Mouse (Mus musculus): Measurements from ENCODE around the gene Trim47. TPM values are rescaled to one million over a fixed set of nuclear protein-coding genes. Genes with fewer than 3 reads are reported as not detected.
A peak's percentile ranks its signal among the peaks of the same experiment; 100 is the strongest.

The Trim47 gene
- total RNA-seq, 2 experiments from 2014 or later = 46.3 to 46.9 TPM

DNA sequence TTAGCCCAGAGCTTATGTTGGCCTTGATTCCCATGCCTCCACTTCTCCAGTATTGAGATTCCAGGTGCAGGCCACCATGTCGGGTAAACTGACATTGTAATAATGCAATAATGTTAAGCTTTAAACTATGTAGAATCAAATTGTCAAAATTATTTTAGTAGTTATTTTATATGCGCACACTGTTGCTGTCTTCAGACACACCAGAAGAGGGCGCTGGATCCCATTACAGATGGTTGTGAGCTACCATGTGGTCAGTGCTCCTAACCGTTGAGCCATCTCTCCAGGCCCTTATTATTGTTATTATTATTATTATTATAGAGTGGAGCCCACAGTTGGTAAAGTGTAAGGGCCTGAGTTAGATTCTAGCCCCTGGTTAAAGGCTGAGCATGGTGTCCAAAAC lies 15.9 kb downstream of the Trim47 start:
- no peak for DNase-seq
- intact Hi-C loops (cut with DNase I) = loop anchor here (2.0 kb wide), 1 partner anchor 18 kb away; no protein-coding TSS in a partner anchor

DNA sequence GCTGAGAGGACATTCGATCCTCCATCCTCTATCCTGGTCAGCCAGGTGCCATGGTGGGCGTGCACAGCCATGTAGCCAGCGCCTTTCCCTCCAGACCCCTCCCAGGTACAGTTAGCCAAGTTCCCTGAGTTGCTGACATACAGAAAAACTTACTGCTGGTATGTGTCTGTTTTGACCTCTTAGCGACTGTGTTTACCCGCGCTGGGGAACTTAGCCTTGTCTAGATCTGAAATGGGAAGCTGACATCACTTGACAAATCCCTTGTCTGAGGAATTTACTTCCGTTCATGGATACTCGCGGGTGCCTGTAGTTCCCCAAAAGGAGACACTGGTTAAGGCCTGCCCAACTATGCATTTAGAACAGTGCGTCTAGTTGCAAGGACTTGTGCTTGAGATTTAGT lies 16.5 kb downstream of the Trim47 start:
- DNase-seq = no peak
- intact Hi-C loops (cut with DNase I) = loop anchor here (1.0 to 2.0 kb wide), 2 partner anchors 18 to 22 kb away; no protein-coding TSS in a partner anchor

DNA sequence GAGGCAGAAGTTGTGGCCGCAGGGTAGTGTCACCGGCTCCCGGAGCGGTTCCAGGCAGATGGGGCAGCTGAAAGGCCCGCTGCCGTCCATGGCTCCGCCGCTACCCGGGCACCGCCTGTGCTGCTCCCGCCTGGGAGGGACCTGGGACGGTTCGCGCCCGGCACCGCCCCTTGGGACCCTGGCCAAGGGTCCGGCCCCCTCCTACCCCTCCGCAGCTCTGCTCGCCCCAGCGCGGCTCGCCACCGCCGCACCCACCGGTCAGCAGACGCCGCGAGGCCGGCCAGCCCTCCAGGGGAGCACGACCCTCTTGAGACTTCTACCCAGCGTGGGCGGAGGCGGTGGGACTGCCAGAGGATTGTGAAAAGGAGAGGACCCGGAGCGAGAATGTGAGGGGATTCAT lies 16.9 kb downstream of the Trim47 start:
- intact Hi-C loops (cut with DNase I) = loop anchor here (1.0 to 2.0 kb wide), 2 partner anchors 19 to 22 kb away; no protein-coding TSS in a partner anchor
- peak; percentile 92 to 94 for DNase-seq

DNA sequence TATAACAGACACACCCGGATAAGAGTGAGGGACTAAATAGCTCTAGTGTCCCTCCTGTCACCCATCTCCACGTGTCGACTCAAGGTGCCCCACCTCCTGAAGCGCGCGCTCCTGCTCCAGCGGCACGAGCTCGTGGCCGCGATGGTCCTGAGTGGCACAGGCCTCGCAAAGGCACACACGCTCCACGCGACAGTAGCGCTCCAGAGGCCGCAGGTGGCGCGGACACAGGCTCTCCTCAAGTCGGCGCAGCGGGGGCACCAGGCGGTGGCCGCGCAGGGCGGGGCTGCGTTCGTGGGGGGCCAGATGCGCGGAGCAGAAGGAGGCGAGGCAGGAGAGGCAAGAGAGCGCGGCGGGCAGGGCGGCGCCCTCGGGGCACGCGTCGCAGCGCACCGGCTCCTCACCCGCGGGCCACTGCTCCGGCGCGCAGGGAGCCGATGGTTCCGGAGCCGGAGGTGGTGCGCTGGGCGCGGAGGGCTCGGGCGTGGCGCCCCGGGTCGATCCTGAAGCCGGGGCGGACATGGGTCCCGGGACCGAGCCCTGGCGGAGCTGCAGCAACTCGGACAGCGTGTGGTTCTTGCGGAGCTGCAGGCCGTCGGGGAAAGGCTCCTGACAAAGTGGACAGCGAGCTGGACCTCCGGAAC lies 17.4 kb downstream of the Trim47 start:
- intact Hi-C loops (cut with DNase I) = loop anchor here (1.0 to 2.0 kb wide), 2 partner anchors 19 to 21 kb away; no protein-coding TSS in a partner anchor

DNA sequence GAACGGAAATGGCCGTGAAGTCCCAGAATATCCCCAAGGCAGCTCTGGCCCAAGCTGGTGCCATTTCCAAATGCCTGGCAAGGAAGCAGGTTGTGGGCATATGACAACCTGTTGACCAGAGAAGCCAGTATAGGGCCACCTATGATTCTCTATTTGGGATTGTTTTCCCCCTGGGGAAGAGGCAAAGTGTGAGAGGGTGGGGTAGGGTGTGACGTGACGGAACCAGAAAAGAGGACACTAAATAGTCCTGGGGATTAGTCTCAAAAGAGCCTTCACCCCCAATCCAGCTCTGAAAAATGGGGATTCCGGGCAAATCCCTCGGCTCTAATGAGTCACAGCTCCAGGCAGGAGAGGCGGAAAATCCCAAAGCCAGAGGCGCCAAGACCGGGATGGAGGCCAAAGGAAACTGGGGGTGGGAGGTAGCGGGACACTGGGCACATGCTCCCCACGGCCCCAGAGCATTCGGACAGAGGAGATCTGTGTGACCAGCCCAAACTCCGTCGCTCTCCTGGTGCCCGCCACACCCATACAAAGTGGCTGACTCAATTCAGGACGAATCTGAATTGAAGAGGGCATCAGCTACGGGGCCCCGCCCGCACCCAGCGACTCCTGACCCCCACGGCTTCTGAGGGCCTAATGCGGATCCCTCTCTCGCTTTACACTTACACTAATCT lies 18.4 kb downstream of the Trim47 start:
- DNase-seq = peak; percentile 82 to 85
- intact Hi-C loops (cut with DNase I) = no loop called here

More for the DNA sequence above, 17.4 kb downstream of the Trim47 start:
- peak; percentile 57 to 65 for DNase-seq

DNA sequence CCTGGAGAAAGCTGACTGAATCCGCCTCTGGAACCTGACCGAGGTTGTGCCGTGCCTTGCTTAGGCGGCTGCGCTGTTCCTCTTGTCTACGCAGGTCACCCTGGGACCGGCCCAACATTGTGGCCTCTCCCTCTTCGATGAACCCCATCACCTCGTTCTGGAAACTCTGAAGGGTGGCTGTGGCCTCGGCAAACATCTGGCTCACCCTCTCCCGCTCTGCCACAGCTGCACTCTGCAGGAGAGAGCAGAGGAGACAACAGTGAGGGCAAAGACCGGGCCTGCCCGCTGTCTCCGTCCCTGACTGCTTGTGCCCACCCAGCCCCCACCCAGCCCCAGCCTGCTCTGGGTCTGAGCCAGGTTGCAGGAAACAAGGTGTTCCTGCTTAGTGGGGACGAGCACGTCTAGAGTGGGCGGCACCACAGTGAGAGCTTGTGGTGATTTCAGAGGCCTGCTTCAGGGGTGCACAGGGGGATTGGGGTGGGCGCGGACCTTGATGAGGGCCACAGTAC lies 19.2 kb downstream of the Trim47 start:
- intact Hi-C loops (cut with DNase I) = no loop called here
- DNase-seq = peak; percentile 26 to 49

DNA sequence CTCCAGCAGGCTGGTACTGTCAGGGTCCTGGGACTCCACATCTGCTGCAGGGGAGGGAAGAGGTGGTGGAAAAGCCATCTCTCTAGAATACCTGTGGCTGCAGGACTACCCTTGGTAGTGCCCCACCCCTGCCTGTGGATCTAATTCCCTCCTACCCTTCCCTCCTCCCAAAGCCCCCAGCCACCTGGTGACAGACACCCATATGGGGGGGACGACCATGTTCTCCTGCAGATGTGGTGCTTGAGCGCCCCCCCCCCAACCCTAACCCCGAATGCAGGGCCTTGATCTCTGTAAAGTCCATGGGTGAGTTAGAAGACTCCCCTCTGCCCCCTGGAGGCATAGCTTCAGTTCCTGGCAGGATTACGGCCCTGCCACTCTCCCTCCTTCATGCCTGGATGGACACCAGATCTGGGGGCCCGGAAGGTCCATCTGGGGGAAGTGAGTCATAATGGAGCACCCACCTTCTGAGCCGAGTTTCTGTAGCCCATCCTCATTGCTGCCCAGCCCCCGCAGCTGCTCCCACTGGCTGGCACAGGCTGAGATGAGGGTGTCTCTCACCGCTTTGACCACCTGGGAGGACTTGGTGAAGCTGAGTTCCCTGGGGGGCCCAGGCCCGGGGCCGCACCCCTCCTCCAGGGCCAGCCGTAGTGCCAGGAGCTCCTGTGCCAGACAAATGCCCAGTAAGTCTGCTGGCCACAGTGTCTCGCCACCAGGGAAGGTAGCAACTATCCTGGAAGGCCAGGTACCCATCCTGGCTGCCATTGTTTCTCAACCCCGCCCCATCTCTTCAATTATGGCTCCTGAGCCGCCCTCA lies 19.8 kb downstream of the Trim47 start:
- peak in 1 of 2 experiments; percentile 38 for DNase-seq
- intact Hi-C loops (cut with DNase I) = no loop called here

DNA sequence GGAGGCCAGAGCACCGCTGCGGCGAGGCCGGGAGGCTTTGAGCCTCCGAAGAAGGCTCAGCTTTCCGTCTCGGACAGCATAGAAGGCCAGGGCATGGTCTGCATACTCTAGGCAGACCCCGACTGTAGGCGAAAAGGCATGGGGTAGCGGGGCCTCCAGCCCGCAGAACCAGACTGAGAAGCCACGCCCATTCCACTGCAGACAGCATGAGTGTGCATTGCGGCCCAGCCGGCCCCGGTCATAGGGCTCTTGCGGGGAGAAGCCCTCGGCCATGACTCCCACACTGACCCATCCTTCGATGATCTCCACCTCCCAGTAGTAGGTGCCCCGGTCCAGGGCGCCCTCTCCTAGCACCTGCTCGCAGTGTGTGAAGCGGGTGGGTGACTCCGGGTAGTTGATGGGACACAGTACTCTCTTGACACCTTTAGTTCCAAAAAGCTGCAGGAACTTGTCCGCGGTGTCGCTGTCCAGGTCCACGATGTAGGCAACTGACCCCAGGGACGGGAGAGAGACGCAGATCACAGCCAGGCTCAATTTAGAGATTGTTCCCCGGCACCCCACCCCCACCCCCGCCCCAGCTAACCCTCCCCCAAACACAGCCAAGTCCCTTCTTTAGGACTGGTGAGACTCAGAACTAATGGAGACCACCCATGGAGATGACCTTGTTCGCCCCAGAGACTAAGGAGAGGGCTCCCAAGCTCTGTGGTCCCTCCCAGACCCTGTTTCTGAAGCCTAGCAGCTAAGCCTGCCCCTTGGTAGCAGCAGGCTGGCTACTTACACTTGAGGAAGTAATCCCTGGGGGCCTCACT lies 20.7 kb downstream of the Trim47 start:
- peak in 1 of 2 experiments; percentile 22 for DNase-seq
- intact Hi-C loops (cut with DNase I) = no loop called here

DNA sequence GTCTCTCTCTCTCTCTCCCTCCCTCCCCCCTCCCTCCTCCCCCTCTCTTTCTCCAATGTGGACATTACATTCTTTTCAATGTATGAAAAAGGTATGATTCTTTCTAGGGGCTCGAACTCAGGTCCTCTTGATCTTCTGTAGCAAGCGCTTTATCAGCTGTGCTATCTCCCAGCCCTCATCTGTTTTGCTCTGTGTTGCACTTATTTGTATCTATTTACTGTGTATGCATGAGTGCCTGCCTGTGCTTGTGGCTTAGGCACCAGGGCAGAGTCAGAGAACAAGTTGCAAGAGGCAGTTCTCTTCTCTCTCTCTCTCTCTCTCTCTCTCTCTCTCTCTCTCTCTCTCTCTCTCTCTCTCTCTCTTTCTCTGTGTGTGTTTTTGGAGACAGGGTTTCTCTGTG lies 21.9 kb downstream of the Trim47 start:
- no peak for DNase-seq
- intact Hi-C loops (cut with DNase I) = no loop called here

DNA sequence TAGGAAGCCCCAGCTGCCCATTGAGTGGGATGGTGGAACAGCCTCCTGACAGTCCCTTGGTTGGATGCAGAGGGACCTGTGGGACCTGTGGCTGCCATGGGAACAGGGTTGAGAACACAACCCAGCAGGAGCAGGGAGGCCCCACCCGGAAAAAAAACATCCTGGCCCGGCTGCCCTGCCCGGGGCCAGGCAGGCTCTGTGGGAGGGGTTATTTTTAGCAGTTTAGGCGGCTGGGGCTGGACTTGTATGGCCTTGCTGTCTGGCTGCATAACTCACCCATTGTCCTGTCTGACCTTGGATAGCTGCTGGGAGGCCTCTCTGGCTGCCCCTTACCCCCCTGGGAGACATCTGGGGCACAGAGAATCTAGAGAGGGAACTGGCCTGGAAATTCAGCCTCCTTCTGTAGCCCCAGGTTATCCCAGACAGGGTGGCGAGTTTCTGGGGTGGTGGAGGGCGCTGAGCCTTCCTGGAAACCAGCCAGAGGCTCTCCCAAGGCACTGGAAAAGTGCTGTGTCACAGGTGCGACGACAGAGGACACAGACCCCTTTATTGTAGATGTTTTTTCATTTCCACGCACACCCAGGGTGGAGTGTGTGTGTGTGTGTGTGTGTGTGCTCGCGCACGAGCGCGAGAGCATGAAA lies 22.9 kb downstream of the Trim47 start:
- intact Hi-C loops (cut with DNase I) = no loop called here
- DNase-seq = peak; percentile 77 to 79

DNA sequence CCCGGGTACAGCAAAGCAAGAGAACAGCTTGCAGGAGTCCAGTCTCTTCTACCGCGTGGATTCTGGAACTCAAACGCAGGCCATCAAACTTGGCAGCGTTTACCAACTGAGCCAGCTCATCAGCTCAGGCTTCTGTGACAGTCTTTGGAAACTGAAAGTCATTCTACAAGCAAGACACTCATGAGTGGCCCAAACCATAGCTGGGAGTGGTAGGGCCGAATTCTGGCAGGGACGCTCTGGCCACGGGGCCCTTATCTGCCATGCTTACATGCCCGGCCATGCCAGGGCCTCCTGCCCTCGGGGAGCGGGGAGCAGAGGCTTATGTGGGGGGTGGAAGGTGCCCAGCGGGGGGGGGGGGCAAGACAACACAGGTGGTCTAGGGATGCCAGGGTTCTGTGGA lies 23.4 kb downstream of the Trim47 start:
- intact Hi-C loops (cut with DNase I) = no loop called here
- DNase-seq = peak; percentile 39 to 47

DNA sequence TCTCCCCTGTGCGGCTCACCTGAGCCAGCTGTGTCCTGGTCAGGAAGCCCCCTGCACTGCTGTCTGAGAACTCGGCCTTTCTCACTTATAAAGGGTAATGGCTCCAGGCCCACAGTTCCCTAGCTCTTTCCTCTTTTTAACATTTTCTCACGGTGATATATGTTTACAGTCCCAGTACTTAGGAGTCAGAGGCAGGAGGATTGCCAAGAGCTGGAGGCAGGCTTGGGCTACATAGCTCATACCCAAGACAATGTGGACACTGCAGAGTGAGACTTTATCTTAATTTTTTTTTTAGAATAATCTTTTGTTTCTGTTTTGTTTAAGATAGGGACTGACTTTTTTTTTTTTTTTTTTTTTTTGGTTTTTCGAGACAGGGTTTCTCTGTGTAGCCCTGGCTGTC lies 24.5 kb downstream of the Trim47 start:
- intact Hi-C loops (cut with DNase I) = no loop called here
- DNase-seq = peak in 1 of 2 experiments; percentile 45

DNA sequence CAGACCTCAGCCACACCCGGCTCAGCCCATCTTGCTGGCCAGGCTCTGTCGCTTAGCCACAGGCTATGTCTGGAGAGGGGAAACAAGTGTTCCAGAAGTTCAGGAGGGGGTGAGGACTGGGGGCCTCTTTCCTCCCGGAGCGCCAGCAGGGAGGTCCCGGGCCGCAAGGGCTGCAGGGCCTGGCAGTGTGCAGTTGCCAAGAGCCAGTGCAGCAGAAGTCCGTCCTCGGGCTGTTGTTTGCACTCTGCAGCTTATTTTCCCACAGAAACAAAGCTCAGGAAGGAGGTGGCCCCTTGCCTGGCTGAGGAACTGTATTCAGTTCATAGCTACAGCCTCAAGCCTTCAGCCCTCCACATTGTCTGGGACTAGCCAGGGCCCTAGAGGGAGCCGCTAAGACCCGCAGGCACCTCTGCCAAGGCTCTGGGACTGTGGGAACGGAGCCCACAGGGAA lies 25.1 kb downstream of the Trim47 start:
- intact Hi-C loops (cut with DNase I) = no loop called here
- DNase-seq = peak; percentile 77 to 82

DNA sequence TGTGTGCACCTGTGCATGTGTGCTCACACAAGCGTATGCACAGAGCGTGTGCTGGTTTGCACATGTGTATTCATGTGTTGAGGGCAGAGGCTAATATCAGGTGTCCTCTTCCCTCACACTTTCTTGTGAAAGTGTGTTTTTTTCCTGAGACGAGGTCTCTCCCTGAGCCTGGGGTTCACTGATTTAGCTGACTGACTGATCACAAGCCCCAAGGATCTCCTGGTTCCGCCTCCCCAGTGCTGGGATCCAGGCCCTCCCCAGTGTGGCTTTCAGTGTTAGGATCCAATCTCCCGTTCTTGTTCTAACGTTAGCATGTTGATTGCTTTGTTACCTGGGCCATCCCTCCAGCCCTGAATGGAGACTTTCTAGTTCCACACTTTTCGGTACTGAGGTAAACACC lies 26.2 kb downstream of the Trim47 start:
- DNase-seq = no peak
- intact Hi-C loops (cut with DNase I) = no loop called here

DNA sequence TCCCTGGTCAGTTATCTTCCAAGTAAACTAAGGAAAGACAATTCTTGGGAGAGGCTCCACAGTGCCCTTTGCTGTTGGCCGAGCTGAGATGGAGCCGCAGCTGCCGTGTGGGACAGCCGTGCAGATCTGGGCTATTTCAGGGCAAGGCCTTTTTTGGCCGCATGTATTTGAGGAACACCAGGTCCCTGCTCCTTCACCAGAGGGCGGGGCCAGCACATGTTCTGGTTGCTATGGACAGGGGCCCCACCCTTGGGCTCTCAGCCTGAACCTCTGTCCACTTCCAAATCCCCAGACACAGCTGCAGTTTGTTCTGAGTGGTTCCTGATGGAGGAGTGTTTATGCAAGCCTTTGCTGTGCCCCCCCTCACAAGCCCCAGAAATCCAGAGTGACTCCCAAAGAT lies 26.6 kb downstream of the Trim47 start:
- intact Hi-C loops (cut with DNase I) = no loop called here
- peak; percentile 85 to 86 for DNase-seq

DNA sequence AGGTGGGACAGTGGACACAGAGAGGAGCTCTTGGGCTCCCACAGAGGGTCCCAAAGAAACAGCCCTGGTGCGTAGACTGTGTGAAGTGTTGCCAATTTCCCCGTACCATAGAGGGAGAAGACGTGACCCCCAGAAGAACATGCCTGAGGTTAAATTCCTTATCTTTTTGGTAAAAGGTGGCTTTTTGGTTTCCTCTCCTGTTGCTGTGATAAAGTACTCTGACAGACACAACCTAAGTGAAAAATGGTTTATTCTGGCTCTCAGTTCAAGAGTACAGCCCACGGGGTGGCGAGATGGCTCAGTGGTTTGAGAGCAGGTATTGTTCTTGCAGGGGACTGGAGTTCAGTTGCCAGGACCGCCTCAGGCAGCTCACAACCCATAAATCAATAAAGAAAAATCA lies 27.5 kb downstream of the Trim47 start:
- intact Hi-C loops (cut with DNase I) = no loop called here
- DNase-seq = no peak

DNA sequence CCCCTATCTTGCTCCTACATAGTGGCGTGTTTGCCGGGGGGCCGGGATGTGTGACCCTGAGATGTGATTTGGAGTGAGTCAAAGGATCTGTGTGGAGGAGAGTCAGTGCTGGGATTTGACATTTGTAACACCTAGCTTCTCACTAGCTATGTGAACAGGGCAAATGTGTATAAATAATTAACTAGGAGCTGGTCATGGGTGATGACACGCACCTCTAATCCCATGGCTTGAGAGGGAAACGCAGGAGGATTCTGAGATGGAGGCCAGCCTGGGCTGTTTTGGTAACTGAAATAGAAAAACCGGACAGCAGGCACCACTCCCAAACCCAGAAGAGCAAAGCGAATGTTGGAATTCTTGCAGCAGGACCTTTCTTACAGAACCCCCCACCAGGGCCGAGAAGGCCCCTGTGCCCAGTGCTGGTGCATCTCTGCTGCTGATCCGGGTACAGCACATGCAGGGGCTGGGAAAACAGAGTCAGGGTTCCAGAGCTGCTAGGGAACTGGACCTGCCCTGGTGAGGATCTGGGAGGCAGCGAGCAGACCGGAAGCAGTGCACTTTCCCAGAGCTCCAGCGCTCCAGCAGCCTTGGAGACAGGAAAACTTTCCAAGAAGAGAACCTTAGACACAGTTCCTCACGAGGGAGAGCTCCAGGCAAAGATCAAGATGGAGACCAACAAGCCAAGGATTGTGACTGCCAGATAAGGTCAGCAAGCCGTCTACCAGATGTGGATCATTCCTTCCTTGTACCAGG lies 28.1 kb downstream of the Trim47 start:
- DNase-seq = peak; percentile 48 to 49
- intact Hi-C loops (cut with DNase I) = no loop called here

DNA sequence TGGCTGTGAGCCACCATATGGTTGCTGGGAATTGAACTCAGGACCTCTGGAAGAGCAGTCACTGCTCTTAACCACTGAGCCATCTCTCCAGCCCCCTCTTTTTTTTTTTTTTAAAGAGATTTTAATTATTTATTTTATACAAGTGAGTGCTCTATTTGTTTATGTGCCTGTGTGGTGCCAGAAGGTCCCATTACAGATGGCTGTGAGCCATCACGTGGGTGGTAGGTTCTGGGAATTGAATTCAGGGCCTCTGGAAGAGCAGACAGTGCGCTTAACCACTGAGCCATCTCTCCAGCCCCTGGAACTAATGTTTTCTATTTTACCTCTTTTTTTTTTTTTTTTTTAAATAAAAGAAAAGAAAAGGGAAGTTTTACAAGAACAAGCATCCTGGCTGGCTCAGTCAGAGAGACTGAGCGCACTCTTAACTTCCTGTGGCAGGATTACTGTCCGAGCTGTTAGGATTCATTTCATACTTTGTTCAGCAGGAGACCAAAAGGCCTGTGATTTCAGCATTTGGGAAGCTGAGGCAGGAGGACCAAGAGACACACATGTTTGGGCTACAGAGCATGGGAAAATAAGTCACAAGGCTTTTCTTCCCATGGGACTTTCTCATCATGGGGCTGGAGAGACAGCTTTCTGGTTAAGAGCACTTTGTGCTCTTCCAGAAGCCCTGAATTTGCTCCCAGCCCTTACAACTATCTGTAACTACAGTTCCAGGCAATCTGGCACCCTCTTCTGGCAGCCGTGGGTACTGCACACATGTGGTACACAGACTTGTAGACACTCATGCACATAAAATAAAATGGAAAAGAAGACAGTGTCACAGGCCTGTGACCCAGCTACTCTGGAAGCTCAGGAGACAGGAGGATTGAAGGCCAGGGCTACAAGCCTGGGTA lies 30.5 kb downstream of the Trim47 start:
- peak in 1 of 2 experiments; percentile 55 for DNase-seq
- intact Hi-C loops (cut with DNase I) = no loop called here

Measured in heart, postnatal 14 days (tissue).